Mouse (Mus musculus) hindbrain, embryonic 11.5 days (tissue): ENCODE data around the gene 4930503B20Rik. TPM values are rescaled to one million over a fixed set of nuclear protein-coding genes. Genes with fewer than 3 reads are reported as not detected.

Source experiments
- ATAC-seq: fragments of 200-750 bp; cut with Nextera tagmentation; 2 replicates; pipeline ENCODE4 v1.8.0; 2017; ENCODE audit warnings: mild to moderate bottlenecking, moderate TSS enrichment, moderate library complexity; ENCODE audit not compliant: low FRiP score
- DNase-seq: peaks from one replicate; pipeline ENCODE4 v3.0.0-alpha.2; 2015; ENCODE audit warnings: low spot score
- H3K27ac ChIP-seq: fragments of 300-500 bp; sonication (generic); 2 replicates; pipeline ENCODE4 v1.5.1; 2014; ENCODE audit warnings: mild to moderate bottlenecking, low read depth, low read length
- H3K27me3 ChIP-seq: fragments of 300-500 bp; sonication (generic); 2 replicates; pipeline ENCODE4 v1.6.1; 2014; ENCODE audit warnings: mild to moderate bottlenecking, low read length, moderate library complexity, mixed read lengths; ENCODE audit not compliant: control insufficient read depth, insufficient read depth
- H3K36me3 ChIP-seq: fragments of 300-500 bp; sonication (generic); 2 replicates; pipeline ENCODE4 v1.6.1; 2014; ENCODE audit warnings: mild to moderate bottlenecking, low read length, moderate library complexity, mixed read lengths; ENCODE audit not compliant: control insufficient read depth, insufficient read depth
- H3K4me1 ChIP-seq: fragments of 300-500 bp; sonication (generic); replicated peaks from 2 replicates; pipeline ENCODE4 v1.6.1; 2014; ENCODE audit warnings: low read length, mixed read lengths; ENCODE audit not compliant: control insufficient read depth, insufficient read depth
- H3K4me2 ChIP-seq: fragments of 300-500 bp; sonication (generic); replicated peaks from 2 replicates; pipeline ENCODE4 v1.6.1; 2014; ENCODE audit warnings: mild to moderate bottlenecking, low read depth, low read length
- H3K4me3 ChIP-seq: fragments of 300-500 bp; sonication (generic); 2 replicates; pipeline ENCODE4 v1.5.1; 2014; ENCODE audit warnings: low read depth, low read length
- H3K9ac ChIP-seq: fragments of 300-500 bp; sonication (generic); 2 replicates; pipeline ENCODE4 v1.6.1; 2014; ENCODE audit warnings: low read depth, low read length
- H3K9me3 ChIP-seq: fragments of 300-500 bp; sonication (generic); 2 replicates; pipeline ENCODE4 v1.6.1; 2016; ENCODE audit warnings: low read length; ENCODE audit not compliant: control insufficient read depth
- WGBS: fragments of 180-500 bp; shearing (Covaris S2); extraction: QIAGEN DNeasy Blood & Tissue Kit; methylation state at CpG from one replicate; pipeline ENCODE4 v1.1.7; 2014; 5-methylcytosine and 5-hydroxymethylcytosine counted together
- polyA plus RNA-seq: library from polyadenylated mRNA; unstranded; fragments of >200 nt; fragmentation: Nextera tagmentation; extraction: Ambion mirVana; gene quantifications from 2 replicates; pipeline ENCODE4 v1.2.1, GENCODE M21; 2014

Gene 4930503B20Rik
- polyA plus RNA-seq, 1 experiment from 2014 or later, result not detected

GRCm38 (mm10) chr3:146632506-146632905 is 18.6 kb downstream of the 4930503B20Rik start:
- H3K27me3 ChIP-seq, result no peaks in the 10 kb centered on the region
- no peak overlapping the region for H3K4me2 ChIP-seq
- WGBS, result 82% methylated on average over 5 of the region's 5 CpGs

GRCm38 (mm10) chr3:146628227-146628982 is 22.7 kb downstream of the 4930503B20Rik start:
- no peaks in the 10 kb centered on the region for H3K27me3 ChIP-seq
- no peak overlapping the region for H3K27ac ChIP-seq
- H3K36me3 ChIP-seq, result no peaks in the 10 kb centered on the region
- H3K4me3 ChIP-seq, result no peak overlapping the region
- ATAC-seq, result no peak
- no peak overlapping the region for H3K4me2 ChIP-seq
- no peak overlapping the region for H3K9ac ChIP-seq
- no peaks in the 10 kb centered on the region for H3K4me1 ChIP-seq
- WGBS, result 70% methylated on average over 8 of the region's 8 CpGs
- no peak for DNase-seq
- H3K9me3 ChIP-seq, result no peaks in the 10 kb centered on the region

More at GRCm38 (mm10) chr3:146632506-146632905, 18.6 kb downstream of the 4930503B20Rik start:
- no peaks in the 10 kb centered on the region for H3K9me3 ChIP-seq
- no peak overlapping the region for H3K9ac ChIP-seq
- no peak for DNase-seq
- H3K4me3 ChIP-seq, result no peak overlapping the region
- H3K36me3 ChIP-seq, result no peaks in the 10 kb centered on the region
- no peak overlapping the region for H3K27ac ChIP-seq
- ATAC-seq, result no peak
- H3K4me1 ChIP-seq, result no peaks in the 10 kb centered on the region

- DNase-seq, result no peak
- Histone ChIP-seq H3K9me3 (no peaks in the 10 kb centered on the region), H3K4me1 (no peaks in the 10 kb centered on the region), H3K4me3 (no peak overlapping the region), H3K27ac (no peak overlapping the region), H3K27me3 (no peaks in the 10 kb centered on the region), H3K4me2 (no peak overlapping the region), H3K36me3 (no peaks in the 10 kb centered on the region), H3K9ac (no peak overlapping the region)
- ATAC-seq, result no peak
- WGBS, result 88% methylated on average over 4 of the region's 4 CpGs
Observed at GRCm38 (mm10) chr3:146625766-146626165, 25.4 kb downstream of the 4930503B20Rik start.

DNA sequence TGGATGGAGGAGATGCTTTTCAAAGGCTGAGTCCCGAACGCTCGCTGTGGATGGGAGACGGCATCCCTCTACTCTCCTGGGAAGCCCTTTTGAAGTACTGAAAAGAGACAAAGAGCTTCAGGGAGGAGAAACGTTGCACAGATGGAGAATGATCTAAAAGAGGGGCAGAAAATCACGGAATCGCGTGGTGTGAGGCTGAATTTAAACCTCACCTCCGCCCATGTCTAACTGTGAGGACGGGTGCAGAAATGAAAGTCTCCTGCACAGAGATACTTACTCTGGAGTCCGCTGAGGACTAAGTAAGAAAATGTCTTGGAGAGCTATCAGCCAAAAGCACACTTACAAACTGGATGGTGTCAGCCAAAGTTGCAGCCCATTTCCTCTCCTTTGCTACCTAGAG is 29.2 kb downstream of the 4930503B20Rik start:
- no peak overlapping the region for H3K4me2 ChIP-seq
- H3K27ac ChIP-seq, result no peak overlapping the region
- no peak overlapping the region for H3K4me3 ChIP-seq
- no peaks in the 10 kb centered on the region for H3K4me1 ChIP-seq
- no peak overlapping the region for H3K9ac ChIP-seq
- 85% methylated on average over 11 of the region's 11 CpGs for WGBS
- ATAC-seq (no peak), DNase-seq (no peak)
- no peaks in the 10 kb centered on the region for H3K9me3 ChIP-seq
- H3K27me3 ChIP-seq, result no peaks in the 10 kb centered on the region
- no peaks in the 10 kb centered on the region for H3K36me3 ChIP-seq

- Histone ChIP-seq H3K9me3 (no peaks in the 10 kb centered on the region), H3K4me3 (no peak overlapping the region), H3K9ac (no peak overlapping the region), H3K27me3 (no peaks in the 10 kb centered on the region), H3K27ac (no peak overlapping the region), H3K4me1 (no peaks in the 10 kb centered on the region), H3K4me2 (no peak overlapping the region), H3K36me3 (no peaks in the 10 kb centered on the region)
- 86% methylated on average over 14 of the region's 14 CpGs for WGBS
- no peak for ATAC-seq
- no peak for DNase-seq
Observed at GRCm38 (mm10) chr3:146620555-146621249, 30.4 kb downstream of the 4930503B20Rik start.

DNA sequence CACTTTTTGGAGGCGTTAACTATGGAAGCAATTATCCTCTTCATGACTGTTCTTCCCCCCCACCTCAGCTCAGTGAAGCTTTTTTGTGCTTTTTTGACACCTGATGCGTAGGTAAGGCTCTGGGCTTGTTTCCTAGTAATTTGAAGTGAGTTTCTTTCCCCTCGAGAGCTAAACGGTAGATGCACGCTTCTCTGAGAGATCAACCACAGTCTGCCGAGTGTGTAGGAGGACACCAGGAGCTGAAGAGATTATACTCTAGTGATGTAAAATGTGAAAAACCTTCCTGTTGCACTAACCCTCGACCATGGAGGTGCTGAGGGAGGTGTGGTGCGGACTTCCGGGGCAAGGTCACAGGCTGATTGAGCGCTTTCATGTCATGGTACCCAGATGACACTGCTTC is 31.0 kb downstream of the 4930503B20Rik start:
- DNase-seq (no peak), ATAC-seq (no peak)
- Histone ChIP-seq H3K9ac (no peak overlapping the region), H3K36me3 (no peaks in the 10 kb centered on the region), H3K9me3 (no peaks in the 10 kb centered on the region), H3K4me3 (no peak overlapping the region), H3K4me1 (no peaks in the 10 kb centered on the region), H3K4me2 (no peak overlapping the region), H3K27me3 (no peaks in the 10 kb centered on the region), H3K27ac (no peak overlapping the region)
- 87% methylated on average over 10 of the region's 10 CpGs for WGBS

- DNase-seq (no peak), ATAC-seq (no peak)
- 89% methylated on average over 4 of the region's 4 CpGs for WGBS
- Histone ChIP-seq H3K9me3 (no peaks in the 10 kb centered on the region), H3K36me3 (no peaks in the 10 kb centered on the region), H3K27me3 (no peaks in the 10 kb centered on the region), H3K4me1 (no peaks in the 10 kb centered on the region), H3K9ac (no peak overlapping the region), H3K27ac (no peak overlapping the region), H3K4me2 (no peak overlapping the region), H3K4me3 (no peak overlapping the region)
Observed at GRCm38 (mm10) chr3:146618357-146618756, 32.8 kb downstream of the 4930503B20Rik start.

- no peak overlapping the region for H3K9ac ChIP-seq
- no peaks in the 10 kb centered on the region for H3K27me3 ChIP-seq
- no peak overlapping the region for H3K4me2 ChIP-seq
- H3K9me3 ChIP-seq, result no peaks in the 10 kb centered on the region
- H3K36me3 ChIP-seq, result no peaks in the 10 kb centered on the region
- ATAC-seq (no peak), DNase-seq (no peak)
- H3K4me1 ChIP-seq, result no peaks in the 10 kb centered on the region
- H3K4me3 ChIP-seq, result no peak overlapping the region
- H3K27ac ChIP-seq, result no peak overlapping the region
Observed at GRCm38 (mm10) chr3:146617946-146618345, 33.2 kb downstream of the 4930503B20Rik start.
